Mouse (Mus musculus) right cerebral cortex, adult 18-20 months (tissue): ENCODE data around the gene Zfp652.
A peak's percentile ranks its signal among the peaks of the same experiment; 100 is the strongest.
"Not testable (repeated sequence)": the region's sequence is repeated elsewhere in the genome, so short reads cannot be mapped to it uniquely, and the experiment has no call there.

Experiments used
- DNase-seq: peaks from one replicate; pipeline ENCODE4 v3.0.0; 2022; ENCODE audit warnings: mixed read lengths

Zfp652 gene

GRCm38 (mm10) chr11:95858528-95859467, 146.3 kb downstream of the Zfp652 start:
- peak; percentile 98 for DNase-seq

GRCm38 (mm10) chr11:95859468-95859855, 147.0 kb downstream of the Zfp652 start:
- DNase-seq, result peak; percentile 72

GRCm38 (mm10) chr11:95860071-95860490, 147.6 kb downstream of the Zfp652 start:
- DNase-seq, result no peak

- DNase-seq, result no peak
Observed at GRCm38 (mm10) chr11:95861397-95861796, 148.9 kb downstream of the Zfp652 start.

- no peak for DNase-seq
Observed at GRCm38 (mm10) chr11:95869442-95869841, 157.0 kb downstream of the Zfp652 start.

- DNase-seq, result no peak
Observed at GRCm38 (mm10) chr11:95869918-95870470, 157.5 kb downstream of the Zfp652 start.

GRCm38 (mm10) chr11:95875804-95876203, 163.3 kb downstream of the Zfp652 start:
- DNase-seq, result no peak

GRCm38 (mm10) chr11:95876296-95876695, 163.8 kb downstream of the Zfp652 start:
- DNase-seq, result peak; percentile 33

- DNase-seq, result not testable (repeated sequence)
Observed at GRCm38 (mm10) chr11:95879861-95880260, 167.4 kb downstream of the Zfp652 start.
